Mouse (Mus musculus) lung, embryonic 16.5 days (tissue): Measurements from ENCODE around the gene Dync2li1. TPM values are rescaled to one million over a fixed set of nuclear protein-coding genes. Genes with fewer than 3 reads are reported as not detected.

Source experiments
- ATAC-seq: fragments of 200-750 bp; cut with Nextera tagmentation; 2 replicates; pipeline ENCODE4 v1.8.0; 2017; ENCODE audit warnings: low read depth, mild to moderate bottlenecking, moderate library complexity
- H3K27ac ChIP-seq: fragments of 300-500 bp; sonication (generic); 2 replicates; pipeline ENCODE4 v1.5.1; 2014; ENCODE audit warnings: mild to moderate bottlenecking, control low read depth, low read length
- H3K27me3 ChIP-seq: fragments of 300-500 bp; sonication (generic); 2 replicates; pipeline ENCODE4 v1.6.1; 2014; ENCODE audit warnings: low read depth, low read length, mixed read lengths; ENCODE audit not compliant: control insufficient read depth, insufficient read depth
- H3K36me3 ChIP-seq: fragments of 300-500 bp; sonication (generic); 2 replicates; pipeline ENCODE4 v1.6.1; 2014; ENCODE audit warnings: low read length; ENCODE audit not compliant: control insufficient read depth, insufficient read depth
- H3K4me1 ChIP-seq: fragments of 300-500 bp; sonication (generic); replicated peaks from 2 replicates; pipeline ENCODE4 v1.6.1; 2014; ENCODE audit warnings: low read length, mixed read lengths; ENCODE audit not compliant: control insufficient read depth, insufficient read depth
- H3K4me2 ChIP-seq: fragments of 300-500 bp; sonication (generic); 2 replicates; pipeline ENCODE4 v1.6.1; 2014; ENCODE audit warnings: low read depth, low read length, control low read depth
- H3K4me3 ChIP-seq: fragments of 300-500 bp; sonication (generic); 2 replicates; pipeline ENCODE4 v1.5.1; 2014; ENCODE audit warnings: mild to moderate bottlenecking, low read length, control low read depth
- H3K9ac ChIP-seq: fragments of 300-500 bp; sonication (generic); 2 replicates; pipeline ENCODE4 v1.6.1; 2014; ENCODE audit warnings: low read length, control low read depth
- H3K9me3 ChIP-seq: fragments of 300-500 bp; sonication (generic); 2 replicates; pipeline ENCODE4 v1.6.1; 2016; ENCODE audit warnings: low read length; ENCODE audit not compliant: control insufficient read depth
- WGBS: fragments of 180-500 bp; shearing (Covaris S2); extraction: QIAGEN DNeasy Blood & Tissue Kit; methylation state at CpG from one replicate; pipeline ENCODE4 v1.1.7; 2014; 5-methylcytosine and 5-hydroxymethylcytosine counted together
- polyA plus RNA-seq: library from polyadenylated mRNA; unstranded; fragments of >200 nt; fragmentation: Nextera tagmentation; extraction: Ambion mirVana; gene quantifications from 2 replicates; pipeline ENCODE4 v1.2.1, GENCODE M21; 2015

Gene Dync2li1
- polyA plus RNA-seq, 1 experiment from 2014 or later, result 46.9 TPM

DNA sequence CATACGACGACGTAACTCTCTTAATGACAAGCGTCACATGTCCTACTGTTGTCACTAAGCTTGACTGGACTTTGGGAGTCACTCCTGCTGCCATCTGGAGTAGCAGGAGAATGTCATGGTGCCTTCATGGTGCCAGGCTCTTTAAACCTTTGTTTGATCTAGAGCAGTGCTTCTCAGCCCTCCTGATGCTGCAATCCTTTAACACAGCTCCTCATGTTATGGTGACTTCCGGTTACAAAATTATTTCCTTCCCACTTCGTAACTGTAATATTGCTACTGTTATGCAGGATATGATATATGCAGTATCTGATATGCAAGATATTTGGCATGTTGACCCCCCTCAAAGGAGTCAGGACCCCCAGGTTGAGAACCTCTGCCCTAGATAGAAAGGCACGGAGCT is 7.2 kb upstream of the Dync2li1 start:
- WGBS, result 88% methylated on average over 7 of the region's 7 CpGs
- H3K9me3 ChIP-seq, result no peaks in the 10 kb centered on the region
- no peak overlapping the region for H3K9ac ChIP-seq
- no peaks in the 10 kb centered on the region for H3K27me3 ChIP-seq
- peaks cover 7% of the 10 kb centered on the region; the same call in 1 of the 2 replicates for H3K4me1 ChIP-seq
- no peak for ATAC-seq
- H3K36me3 ChIP-seq, result peaks cover 10% of the 10 kb centered on the region
- H3K4me3 ChIP-seq, result no peak overlapping the region
- no peak overlapping the region for H3K4me2 ChIP-seq
- no peak overlapping the region for H3K27ac ChIP-seq

DNA sequence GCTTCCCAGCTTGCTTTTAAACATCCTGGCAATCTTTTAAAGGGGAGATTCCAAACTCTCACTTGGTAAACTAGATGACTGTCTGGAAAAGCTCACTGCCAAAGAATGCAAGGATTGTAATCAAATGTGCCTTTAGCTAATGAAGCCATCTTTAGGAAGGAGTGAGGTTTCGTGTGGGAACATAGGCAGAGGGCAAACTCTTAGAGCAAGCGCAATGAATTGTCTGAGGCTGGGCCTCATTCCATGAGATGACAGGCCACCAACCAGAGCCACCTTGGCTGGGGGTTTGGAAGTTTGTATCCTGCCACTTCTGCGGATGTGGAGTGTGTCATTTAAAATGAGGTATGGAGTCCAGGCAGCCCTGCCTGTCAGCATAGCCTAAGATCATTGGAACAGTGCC is 6.2 kb upstream of the Dync2li1 start:
- H3K4me2 ChIP-seq, result no peak overlapping the region
- H3K9ac ChIP-seq, result no peak overlapping the region
- peaks cover 7% of the 10 kb centered on the region; the same call in 1 of the 2 replicates for H3K4me1 ChIP-seq
- no peak overlapping the region for H3K4me3 ChIP-seq
- peak overlapping the region; percentile 5 for H3K27ac ChIP-seq
- peak; percentile 67 for ATAC-seq
- peaks cover 2% of the 10 kb centered on the region for H3K36me3 ChIP-seq
- no peaks in the 10 kb centered on the region for H3K27me3 ChIP-seq
- no peaks in the 10 kb centered on the region for H3K9me3 ChIP-seq
- 63% methylated on average over 3 of the region's 3 CpGs for WGBS

DNA sequence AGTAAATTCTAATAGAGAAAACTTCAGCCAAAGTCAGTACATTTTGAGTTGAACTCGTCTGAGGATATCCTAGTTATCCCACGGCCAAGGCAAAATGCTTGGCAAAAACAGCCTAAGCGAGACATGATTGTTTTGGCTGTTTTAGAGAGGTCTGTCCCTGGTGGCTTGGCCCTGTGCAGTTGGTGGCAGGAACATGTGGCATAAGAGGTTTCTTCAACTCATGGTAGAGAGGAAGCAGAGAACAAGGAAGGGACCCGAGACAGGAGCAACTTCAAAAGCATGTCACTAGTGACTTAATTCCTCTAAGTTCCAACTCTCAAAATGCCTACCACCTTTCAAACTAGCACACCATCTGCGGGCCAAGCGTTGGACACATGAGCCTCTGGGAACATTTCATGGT is 5.7 kb upstream of the Dync2li1 start:
- no peak overlapping the region for H3K4me3 ChIP-seq
- no peaks in the 10 kb centered on the region for H3K27me3 ChIP-seq
- 77% methylated on average over 6 of the region's 6 CpGs for WGBS
- ATAC-seq, result no peak
- H3K4me2 ChIP-seq, result no peak overlapping the region
- peaks cover 2% of the 10 kb centered on the region for H3K36me3 ChIP-seq
- H3K9ac ChIP-seq, result no peak overlapping the region
- H3K4me1 ChIP-seq, result peaks cover 7% of the 10 kb centered on the region; the same call in 1 of the 2 replicates
- H3K27ac ChIP-seq, result peak overlapping the region; percentile 5
- no peaks in the 10 kb centered on the region for H3K9me3 ChIP-seq

DNA sequence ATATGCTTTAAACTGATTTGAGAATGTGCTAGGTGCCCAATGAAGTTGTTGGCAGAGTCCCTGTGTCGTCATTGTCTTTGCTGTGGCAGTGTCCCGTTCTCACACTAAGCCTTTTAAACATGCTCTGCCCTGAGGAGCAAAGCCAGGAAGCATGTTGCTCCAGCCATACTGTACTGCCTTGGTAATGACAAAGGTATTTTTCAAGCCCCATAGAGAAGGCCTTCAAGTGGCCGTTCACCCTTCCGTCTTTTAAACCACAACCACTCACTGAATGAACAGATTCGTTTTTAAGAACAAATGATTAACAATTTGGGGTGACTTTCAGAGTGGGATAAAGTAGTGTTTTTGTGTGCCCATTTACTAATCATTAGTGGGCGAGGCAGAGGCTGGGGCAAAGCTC is 5.1 kb upstream of the Dync2li1 start:
- Histone ChIP-seq H3K27ac (peak overlapping the region; percentile 36; the same call in 1 of the 2 replicates), H3K36me3 (peaks cover 2% of the 10 kb centered on the region; the same call in 1 of the 2 replicates), H3K4me2 (no peak overlapping the region), H3K9me3 (no peaks in the 10 kb centered on the region), H3K27me3 (no peaks in the 10 kb centered on the region), H3K9ac (no peak overlapping the region), H3K4me1 (peaks cover 7% of the 10 kb centered on the region; the same call in 1 of the 2 replicates), H3K4me3 (no peak overlapping the region)
- 55% methylated on average over 6 of the region's 6 CpGs for WGBS
- no peak for ATAC-seq

DNA sequence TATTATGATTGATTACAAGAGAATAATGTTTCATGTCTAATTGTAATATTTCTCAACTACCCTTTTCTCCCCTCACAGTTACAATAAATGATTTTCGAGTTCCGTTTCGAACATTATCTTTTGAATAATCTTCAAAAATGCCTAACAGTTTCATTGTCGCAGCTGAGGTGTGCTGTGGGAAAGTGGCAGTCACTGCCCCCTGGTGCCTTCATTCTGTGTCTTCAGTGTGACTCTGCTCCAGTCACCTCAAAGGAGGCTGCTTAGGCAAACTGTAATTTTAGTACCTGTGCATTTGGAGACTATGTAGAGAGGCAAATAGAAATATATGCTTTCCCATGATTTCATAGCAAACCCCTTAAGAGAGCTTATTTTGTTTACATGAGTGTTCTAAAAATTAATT is 4.3 kb upstream of the Dync2li1 start:
- H3K4me2 ChIP-seq, result no peak overlapping the region
- ATAC-seq, result no peak
- H3K9ac ChIP-seq, result no peak overlapping the region
- H3K27me3 ChIP-seq, result no peaks in the 10 kb centered on the region
- H3K27ac ChIP-seq, result no peak overlapping the region
- WGBS, result 89% methylated on average over 4 of the region's 4 CpGs
- no peaks in the 10 kb centered on the region; the same call in 1 of the 2 replicates for H3K36me3 ChIP-seq
- no peaks in the 10 kb centered on the region for H3K9me3 ChIP-seq
- no peak overlapping the region for H3K4me3 ChIP-seq
- H3K4me1 ChIP-seq, result peaks cover 11% of the 10 kb centered on the region; the same call in 1 of the 2 replicates

DNA sequence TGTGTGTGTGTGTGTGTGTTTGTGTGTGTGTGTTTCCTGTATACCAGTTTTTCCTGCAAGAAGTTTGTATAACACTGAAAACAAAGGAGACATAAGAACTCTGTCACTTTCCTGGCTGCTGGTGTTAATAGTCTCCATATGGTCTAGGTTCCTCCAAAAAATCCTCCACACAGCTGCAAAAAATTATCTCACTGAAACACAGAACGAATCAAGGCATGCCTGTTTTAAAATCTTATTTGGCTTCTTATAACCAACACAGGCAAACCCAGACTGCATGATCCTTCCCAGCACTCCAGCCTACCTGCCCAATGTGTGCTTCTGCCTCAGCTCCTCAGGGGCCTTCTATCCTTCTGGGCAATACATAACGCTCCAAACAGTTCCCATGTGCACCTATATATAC is 3.4 kb upstream of the Dync2li1 start:
- Histone ChIP-seq H3K4me3 (no peak overlapping the region), H3K9ac (no peak overlapping the region), H3K9me3 (no peaks in the 10 kb centered on the region), H3K27ac (peak overlapping the region; percentile 47; the same call in 1 of the 2 replicates), H3K27me3 (no peaks in the 10 kb centered on the region), H3K4me1 (peaks cover 11% of the 10 kb centered on the region; the same call in 1 of the 2 replicates), H3K4me2 (no peak overlapping the region), H3K36me3 (no peaks in the 10 kb centered on the region; the same call in 1 of the 2 replicates)
- 54% methylated on average over 2 of the region's 2 CpGs for WGBS
- ATAC-seq, result no peak

DNA sequence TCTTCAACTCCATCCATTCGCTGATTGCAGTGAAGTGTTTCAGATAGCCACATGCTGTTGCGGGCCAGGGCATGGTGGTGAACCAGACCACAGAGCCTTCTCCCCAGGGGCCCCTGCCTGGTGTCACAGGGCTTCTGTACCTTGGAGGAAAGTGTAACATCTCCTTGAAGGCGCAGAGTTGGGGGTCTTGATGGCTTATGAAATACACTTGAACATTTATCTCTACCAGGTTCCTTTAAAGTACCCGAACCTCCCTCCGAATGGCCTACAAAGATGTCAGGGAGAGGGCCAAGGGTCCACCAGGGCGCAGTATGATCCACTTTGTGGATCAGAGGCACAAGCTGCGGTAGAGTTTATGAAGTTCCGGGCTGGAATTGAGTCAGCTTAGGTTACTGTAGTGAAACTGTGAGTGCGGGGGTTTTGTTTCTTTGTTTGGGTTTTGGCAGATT is 585 bp downstream of the Dync2li1 start:
- Histone ChIP-seq H3K27me3 (no peaks in the 10 kb centered on the region), H3K36me3 (no peaks in the 10 kb centered on the region), H3K9me3 (no peaks in the 10 kb centered on the region), H3K27ac (peak overlapping the region; percentile 21; the same call in 1 of the 2 replicates), H3K4me2 (peak overlapping the region; percentile 70), H3K4me3 (peak overlapping the region; percentile 72), H3K4me1 (0 out of 2 replicates have a peak, but pooled peaks cover 4% of the 10 kb centered on the region), H3K9ac (peak overlapping the region; percentile 73)
- 19% methylated on average over 9 of the region's 9 CpGs for WGBS
- peak; percentile 41 for ATAC-seq

DNA sequence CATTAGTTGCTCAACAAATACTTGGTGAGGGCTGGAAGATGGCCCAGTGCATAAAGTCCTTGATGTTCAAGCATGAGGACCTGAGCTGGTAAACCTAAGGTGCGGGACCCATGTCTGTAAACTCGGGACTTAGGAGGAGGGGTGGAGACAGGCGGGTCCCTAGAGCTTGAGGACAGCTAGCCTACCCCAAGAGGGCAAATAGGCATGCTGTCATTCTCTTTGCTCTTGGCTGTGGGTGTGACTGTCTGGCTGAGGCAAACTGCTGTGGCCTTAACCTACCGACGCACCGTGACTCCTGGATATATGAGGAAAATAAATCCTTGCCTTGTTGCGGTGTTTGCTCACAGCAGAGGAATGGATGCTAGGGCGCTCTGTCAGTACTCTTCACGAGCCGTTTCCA is 1.4 kb downstream of the Dync2li1 start:
- WGBS, result 79% methylated on average over 10 of the region's 10 CpGs
- Histone ChIP-seq H3K4me1 (0 out of 2 replicates have a peak, but pooled peaks cover 4% of the 10 kb centered on the region), H3K4me2 (no peak overlapping the region), H3K9me3 (no peaks in the 10 kb centered on the region), H3K4me3 (no peak overlapping the region), H3K27me3 (no peaks in the 10 kb centered on the region), H3K36me3 (no peaks in the 10 kb centered on the region), H3K27ac (no peak overlapping the region), H3K9ac (no peak overlapping the region)
- ATAC-seq, result no peak

DNA sequence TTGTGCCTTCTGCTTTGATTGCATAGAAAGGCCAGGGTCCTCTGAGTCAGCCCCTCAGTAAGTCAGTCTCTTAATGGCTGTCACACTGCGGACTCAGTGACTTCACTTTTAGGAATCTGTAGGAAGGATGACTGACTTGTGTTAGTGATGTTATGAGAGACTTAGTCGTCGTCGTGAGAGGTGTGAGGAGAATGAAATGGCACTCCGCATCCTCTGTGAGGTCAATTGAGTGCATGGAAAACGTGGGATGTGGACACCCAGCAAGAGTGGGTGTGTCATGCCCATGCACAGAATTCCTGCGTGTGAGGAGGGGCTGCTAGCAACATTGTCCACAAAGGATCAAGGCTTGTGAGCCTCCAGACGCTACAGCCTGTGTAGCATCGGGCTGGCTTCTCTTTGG is 2.3 kb downstream of the Dync2li1 start:
- no peak overlapping the region for H3K4me3 ChIP-seq
- H3K27me3 ChIP-seq, result no peaks in the 10 kb centered on the region
- no peak overlapping the region for H3K27ac ChIP-seq
- 0 out of 2 replicates have a peak, but pooled peaks cover 4% of the 10 kb centered on the region for H3K4me1 ChIP-seq
- H3K9ac ChIP-seq, result no peak overlapping the region
- H3K9me3 ChIP-seq, result no peaks in the 10 kb centered on the region
- WGBS, result 57% methylated on average over 9 of the region's 9 CpGs
- ATAC-seq, result no peak
- H3K36me3 ChIP-seq, result no peaks in the 10 kb centered on the region
- no peak overlapping the region for H3K4me2 ChIP-seq
